Mouse (Mus musculus) heart, embryonic 11.5 days (tissue): ENCODE measurements at regions not wholly inside any gene's neighbourhood (a gene's known extent, or its start where the extent isn't known, plus 50 kb on each side); places are given as distances from the start of the nearest gene placed in this dataset.

Experiments
- ATAC-seq: fragments of 200-750 bp; cut with Nextera tagmentation; replicated peaks from 2 replicates; pipeline ENCODE4 v1.8.0; 2017; ENCODE audit warnings: moderate library complexity; ENCODE audit not compliant: insufficient number of reproducible peaks, low FRiP score, low TSS enrichment
- H3K27ac ChIP-seq: fragments of 300-500 bp; sonication (generic); 2 replicates; pipeline ENCODE4 v1.5.1; 2014; ENCODE audit warnings: mild to moderate bottlenecking, low read depth, low read length
- H3K27me3 ChIP-seq: fragments of 300-500 bp; sonication (generic); 2 replicates; pipeline ENCODE4 v1.6.1; 2014; ENCODE audit warnings: mild to moderate bottlenecking, low read length, mixed read lengths; ENCODE audit not compliant: control insufficient read depth, insufficient read depth
- H3K36me3 ChIP-seq: fragments of 300-500 bp; sonication (generic); 2 replicates; pipeline ENCODE4 v1.6.1; 2014; ENCODE audit warnings: mild to moderate bottlenecking, low read length, moderate library complexity, mixed read lengths; ENCODE audit not compliant: control insufficient read depth, insufficient read depth
- H3K4me1 ChIP-seq: fragments of 300-500 bp; sonication (generic); 2 replicates; pipeline ENCODE4 v1.6.1; 2014; ENCODE audit warnings: low read length; ENCODE audit not compliant: control insufficient read depth, insufficient read depth
- H3K4me2 ChIP-seq: fragments of 300-500 bp; sonication (generic); 2 replicates; pipeline ENCODE4 v1.6.1; 2014; ENCODE audit warnings: mild to moderate bottlenecking, moderate library complexity
- H3K4me3 ChIP-seq: fragments of 300-500 bp; sonication (generic); 2 replicates; pipeline ENCODE4 v1.5.1; 2014; ENCODE audit warnings: low read depth, low read length
- H3K9ac ChIP-seq: fragments of 300-500 bp; sonication (generic); 2 replicates; pipeline ENCODE4 v1.6.1; 2014; ENCODE audit warnings: mild to moderate bottlenecking, low read depth, low read length, moderate library complexity
- H3K9me3 ChIP-seq: fragments of 300-500 bp; sonication (generic); replicated peaks from 2 replicates; pipeline ENCODE4 v1.6.1; 2016; ENCODE audit warnings: low read length; ENCODE audit not compliant: control insufficient read depth
- WGBS: fragments of 180-500 bp; shearing (Covaris S2); extraction: QIAGEN DNeasy Blood & Tissue Kit; methylation state at CpG from one replicate; pipeline ENCODE4 v1.1.7; 2014; ENCODE audit not compliant: insufficient replicate concordance; 5-methylcytosine and 5-hydroxymethylcytosine counted together

- Histone ChIP-seq H3K9me3 (no peaks in the 10 kb centered on the region; the same call in 1 of the 2 replicates), H3K9ac (no peak overlapping the region), H3K4me1 (no peaks in the 10 kb centered on the region), H3K4me2 (no peak overlapping the region), H3K36me3 (no peaks in the 10 kb centered on the region), H3K27ac (no peak overlapping the region), H3K4me3 (no peak overlapping the region), H3K27me3 (no peaks in the 10 kb centered on the region)
- 59% methylated on average over 4 of the region's 4 CpGs for WGBS
- no peak for ATAC-seq
Measured at GRCm38 (mm10) chr7:68651418-68651817, 97.6 kb downstream of the Arrdc4 start.

- WGBS: 90% methylated on average over 7 of the region's 7 CpGs
- ATAC-seq: no peak
- Histone ChIP-seq H3K4me1 (no peaks in the 10 kb centered on the region), H3K27me3 (no peaks in the 10 kb centered on the region), H3K9ac (no peak overlapping the region), H3K36me3 (no peaks in the 10 kb centered on the region), H3K9me3 (no peaks in the 10 kb centered on the region), H3K4me3 (no peak overlapping the region), H3K4me2 (no peak overlapping the region), H3K27ac (no peak overlapping the region)
Measured at GRCm38 (mm10) chr7:68637556-68638215, 111.4 kb downstream of the Arrdc4 start.

GRCm38 (mm10) chr7:68621080-68621479 is 128.0 kb downstream of the Arrdc4 start:
- Histone ChIP-seq H3K27me3 (no peaks in the 10 kb centered on the region), H3K4me1 (no peaks in the 10 kb centered on the region), H3K4me3 (no peak overlapping the region), H3K27ac (no peak overlapping the region), H3K36me3 (no peaks in the 10 kb centered on the region), H3K4me2 (no peak overlapping the region), H3K9ac (no peak overlapping the region), H3K9me3 (no peaks in the 10 kb centered on the region)
- 61% methylated on average over 3 of the region's 3 CpGs for WGBS
- ATAC-seq: no peak

- H3K27ac ChIP-seq: no peak overlapping the region
- ATAC-seq: no peak
- no peak overlapping the region for H3K9ac ChIP-seq
- H3K4me1 ChIP-seq: no peaks in the 10 kb centered on the region
- H3K27me3 ChIP-seq: no peaks in the 10 kb centered on the region
- H3K9me3 ChIP-seq: no peaks in the 10 kb centered on the region
- H3K36me3 ChIP-seq: no peaks in the 10 kb centered on the region
- H3K4me3 ChIP-seq: no peak overlapping the region
- WGBS: 88% methylated on average over 4 of the region's 4 CpGs
- H3K4me2 ChIP-seq: no peak overlapping the region
Measured at GRCm38 (mm10) chr7:68610499-68610898, 138.5 kb downstream of the Arrdc4 start.

GRCm38 (mm10) chr7:68607170-68607569 is 141.9 kb downstream of the Arrdc4 start:
- 75% methylated on average over 4 of the region's 4 CpGs for WGBS
- no peaks in the 10 kb centered on the region for H3K27me3 ChIP-seq
- no peaks in the 10 kb centered on the region for H3K36me3 ChIP-seq

GRCm38 (mm10) chr7:68606278-68606677 is 142.8 kb downstream of the Arrdc4 start:
- no peak overlapping the region for H3K9ac ChIP-seq
- no peak overlapping the region for H3K4me2 ChIP-seq
- H3K4me1 ChIP-seq: no peaks in the 10 kb centered on the region
- H3K36me3 ChIP-seq: no peaks in the 10 kb centered on the region
- no peaks in the 10 kb centered on the region for H3K9me3 ChIP-seq
- 68% methylated on average over 3 of the region's 3 CpGs for WGBS
- ATAC-seq: no peak
- H3K27me3 ChIP-seq: no peaks in the 10 kb centered on the region
- no peak overlapping the region for H3K27ac ChIP-seq
- no peak overlapping the region for H3K4me3 ChIP-seq

More at GRCm38 (mm10) chr7:68607170-68607569, 141.9 kb downstream of the Arrdc4 start:
- Histone ChIP-seq H3K9ac (no peak overlapping the region), H3K4me1 (no peaks in the 10 kb centered on the region), H3K4me3 (no peak overlapping the region), H3K9me3 (no peaks in the 10 kb centered on the region), H3K4me2 (no peak overlapping the region), H3K27ac (no peak overlapping the region)
- ATAC-seq: no peak

GRCm38 (mm10) chr7:68603711-68604110 is 145.3 kb downstream of the Arrdc4 start:
- Histone ChIP-seq H3K36me3 (no peaks in the 10 kb centered on the region), H3K4me2 (no peak overlapping the region), H3K9me3 (no peaks in the 10 kb centered on the region), H3K9ac (no peak overlapping the region), H3K27me3 (no peaks in the 10 kb centered on the region), H3K4me3 (no peak overlapping the region), H3K27ac (no peak overlapping the region), H3K4me1 (no peaks in the 10 kb centered on the region)
- ATAC-seq: no peak
- WGBS: 66% methylated on average over 2 of the region's 2 CpGs

- H3K27me3 ChIP-seq: no peaks in the 10 kb centered on the region
- H3K4me3 ChIP-seq: no peak overlapping the region
- no peaks in the 10 kb centered on the region for H3K9me3 ChIP-seq
- no peaks in the 10 kb centered on the region for H3K4me1 ChIP-seq
- ATAC-seq: no peak
- H3K27ac ChIP-seq: no peak overlapping the region
- 74% methylated on average over 6 of the region's 6 CpGs for WGBS
- no peak overlapping the region for H3K4me2 ChIP-seq
- no peak overlapping the region for H3K9ac ChIP-seq
- H3K36me3 ChIP-seq: no peaks in the 10 kb centered on the region
Measured at GRCm38 (mm10) chr7:68602003-68602402, 147.0 kb downstream of the Arrdc4 start.

GRCm38 (mm10) chr7:68594017-68594386 is 155.0 kb downstream of the Arrdc4 start:
- WGBS: 72% methylated on average over 4 of the region's 4 CpGs

More at GRCm38 (mm10) chr7:68594017-68594386, 155.0 kb downstream of the Arrdc4 start:
- Histone ChIP-seq H3K4me2 (no peak overlapping the region), H3K27me3 (no peaks in the 10 kb centered on the region), H3K4me1 (no peaks in the 10 kb centered on the region), H3K4me3 (no peak overlapping the region), H3K9me3 (no peaks in the 10 kb centered on the region), H3K9ac (no peak overlapping the region), H3K36me3 (no peaks in the 10 kb centered on the region), H3K27ac (no peak overlapping the region)
- no peak for ATAC-seq
